Mouse (Mus musculus) intestine, embryonic 14.5 days (tissue): ENCODE measurements around the gene Col28a1. TPM values are rescaled to one million over a fixed set of nuclear protein-coding genes. Genes with fewer than 3 reads are reported as not detected.

Experiments
- ATAC-seq: fragments of 200-750 bp; cut with Nextera tagmentation; replicated peaks from 2 replicates; pipeline ENCODE4 v1.8.0; 2017; ENCODE audit warnings: low read depth, moderate number of reproducible peaks, moderate TSS enrichment, moderate library complexity; ENCODE audit not compliant: low FRiP score, low TSS enrichment
- DNase-seq: peaks from one replicate; pipeline ENCODE4 v3.0.0-alpha.2; 2018; ENCODE audit warnings: low spot score
- H3K27ac ChIP-seq: fragments of 300-500 bp; sonication (generic); 2 replicates; pipeline ENCODE4 v1.5.1; 2014; ENCODE audit warnings: low read depth, mild to moderate bottlenecking, control low read depth
- H3K27me3 ChIP-seq: fragments of 300-500 bp; sonication (generic); replicated peaks from 2 replicates; pipeline ENCODE4 v1.6.1; 2014; ENCODE audit warnings: low read length, control low read depth; ENCODE audit not compliant: control insufficient read depth, insufficient read depth
- H3K36me3 ChIP-seq: fragments of 300-500 bp; sonication (generic); 2 replicates; pipeline ENCODE4 v1.6.1; 2014; ENCODE audit warnings: low read length, control low read depth; ENCODE audit not compliant: control insufficient read depth, insufficient read depth
- H3K4me1 ChIP-seq: fragments of 300-500 bp; sonication (generic); replicated peaks from 2 replicates; pipeline ENCODE4 v1.6.1; 2014; ENCODE audit warnings: low read length, control low read depth, mixed read lengths; ENCODE audit not compliant: control insufficient read depth, insufficient read depth
- H3K4me2 ChIP-seq: fragments of 300-500 bp; sonication (generic); 2 replicates; pipeline ENCODE4 v1.6.1; 2014; ENCODE audit warnings: low read length
- H3K4me3 ChIP-seq: fragments of 300-500 bp; sonication (generic); 2 replicates; pipeline ENCODE4 v1.5.1; 2014; ENCODE audit warnings: low read depth, low read length, control low read depth, mixed read lengths
- H3K9ac ChIP-seq: fragments of 300-500 bp; sonication (generic); 2 replicates; pipeline ENCODE4 v1.6.1; 2014; ENCODE audit warnings: mild to moderate bottlenecking, low read length
- H3K9me3 ChIP-seq: fragments of 300-500 bp; sonication (generic); 2 replicates; pipeline ENCODE4 v1.6.1; 2016; ENCODE audit warnings: low read length, control low read depth; ENCODE audit not compliant: control insufficient read depth
- WGBS: fragments of 180-500 bp; shearing (Covaris S2); extraction: QIAGEN DNeasy Blood & Tissue Kit; methylation state at CpG from one replicate; pipeline ENCODE4 v1.1.7; 2014; 5-methylcytosine and 5-hydroxymethylcytosine counted together
- polyA plus RNA-seq: library from polyadenylated mRNA; unstranded; fragments of >200 nt; fragmentation: Nextera tagmentation; extraction: Ambion mirVana; gene quantifications from 2 replicates; pipeline ENCODE4 v1.2.1, GENCODE M21; 2014

Gene Col28a1
- polyA plus RNA-seq, 1 experiment from 2014 or later, result 1.4 TPM

GRCm38 (mm10) chr6:8178397-8178941 is 13.9 kb downstream of the Col28a1 start:
- no peak overlapping the region for H3K27ac ChIP-seq
- no peak for DNase-seq
- no peak for ATAC-seq

GRCm38 (mm10) chr6:8176116-8176515 is 16.3 kb downstream of the Col28a1 start:
- Histone ChIP-seq H3K36me3 (no peaks in the 10 kb centered on the region), H3K4me2 (no peak overlapping the region), H3K9ac (no peak overlapping the region), H3K4me3 (no peak overlapping the region), H3K27me3 (no peaks in the 10 kb centered on the region), H3K9me3 (no peaks in the 10 kb centered on the region), H3K27ac (no peak overlapping the region), H3K4me1 (no peaks in the 10 kb centered on the region)
- 70% methylated on average over 2 of the region's 2 CpGs for whole genome bisulfite sequencing
- DNase-seq (no peak), ATAC-seq (no peak)

More at GRCm38 (mm10) chr6:8178397-8178941, 13.9 kb downstream of the Col28a1 start:
- Histone ChIP-seq H3K27me3 (no peaks in the 10 kb centered on the region), H3K9ac (no peak overlapping the region), H3K4me2 (peak overlapping the region; percentile 9; the same call in 1 of the 2 replicates), H3K36me3 (no peaks in the 10 kb centered on the region), H3K9me3 (no peaks in the 10 kb centered on the region), H3K4me3 (no peak overlapping the region), H3K4me1 (no peaks in the 10 kb centered on the region)
- WGBS, result 40% methylated on average over 10 of the region's 10 CpGs

GRCm38 (mm10) chr6:8175346-8175745 is 17.1 kb downstream of the Col28a1 start:
- Histone ChIP-seq H3K36me3 (no peaks in the 10 kb centered on the region), H3K4me3 (no peak overlapping the region), H3K9ac (no peak overlapping the region), H3K4me2 (no peak overlapping the region), H3K4me1 (no peaks in the 10 kb centered on the region), H3K27ac (no peak overlapping the region), H3K27me3 (no peaks in the 10 kb centered on the region), H3K9me3 (no peaks in the 10 kb centered on the region)
- no peak for DNase-seq
- WGBS, result 96% methylated on average over 7 of the region's 7 CpGs
- no peak for ATAC-seq

- Histone ChIP-seq H3K4me3 (no peak overlapping the region), H3K4me1 (no peaks in the 10 kb centered on the region), H3K4me2 (no peak overlapping the region), H3K9me3 (no peaks in the 10 kb centered on the region), H3K27ac (no peak overlapping the region), H3K36me3 (no peaks in the 10 kb centered on the region), H3K27me3 (no peaks in the 10 kb centered on the region), H3K9ac (no peak overlapping the region)
- no peak for DNase-seq
- WGBS, result 21% methylated on average over 2 of the region's 2 CpGs
- no peak for ATAC-seq
These were observed 18.4 kb downstream of the Col28a1 start for GRCm38 (mm10) chr6:8174062-8174461.

GRCm38 (mm10) chr6:8172101-8172500 is 20.3 kb downstream of the Col28a1 start:
- no peaks in the 10 kb centered on the region for H3K9me3 ChIP-seq
- no peaks in the 10 kb centered on the region for H3K4me1 ChIP-seq
- DNase-seq (no peak), ATAC-seq (no peak)
- WGBS, result 70% methylated on average over 1 of the region's 1 CpGs
- H3K36me3 ChIP-seq, result no peaks in the 10 kb centered on the region
- H3K27ac ChIP-seq, result no peak overlapping the region
- H3K4me2 ChIP-seq, result no peak overlapping the region
- H3K9ac ChIP-seq, result no peak overlapping the region
- H3K4me3 ChIP-seq, result no peak overlapping the region
- no peaks in the 10 kb centered on the region for H3K27me3 ChIP-seq

- Histone ChIP-seq H3K9ac (no peak overlapping the region), H3K4me2 (no peak overlapping the region), H3K4me1 (no peaks in the 10 kb centered on the region), H3K27me3 (no peaks in the 10 kb centered on the region), H3K9me3 (no peaks in the 10 kb centered on the region), H3K36me3 (no peaks in the 10 kb centered on the region), H3K27ac (no peak overlapping the region), H3K4me3 (no peak overlapping the region)
- DNase-seq (no peak), ATAC-seq (no peak)
- 58% methylated on average over 1 of the region's 1 CpGs for WGBS
These were observed 27.7 kb downstream of the Col28a1 start for GRCm38 (mm10) chr6:8164741-8165140.

- Histone ChIP-seq H3K27ac (no peak overlapping the region), H3K36me3 (no peaks in the 10 kb centered on the region), H3K27me3 (no peaks in the 10 kb centered on the region), H3K9me3 (no peaks in the 10 kb centered on the region), H3K4me1 (no peaks in the 10 kb centered on the region), H3K9ac (no peak overlapping the region), H3K4me3 (no peak overlapping the region), H3K4me2 (no peak overlapping the region)
- WGBS, result 66% methylated on average over 2 of the region's 2 CpGs
- DNase-seq (no peak), ATAC-seq (no peak)
These were observed 32.4 kb downstream of the Col28a1 start for GRCm38 (mm10) chr6:8160001-8160400.

GRCm38 (mm10) chr6:8157121-8157520 is 35.3 kb downstream of the Col28a1 start:
- DNase-seq (no peak), ATAC-seq (no peak)
- Histone ChIP-seq H3K4me2 (no peak overlapping the region), H3K27me3 (no peaks in the 10 kb centered on the region), H3K9me3 (no peaks in the 10 kb centered on the region), H3K9ac (no peak overlapping the region), H3K4me3 (no peak overlapping the region), H3K4me1 (no peaks in the 10 kb centered on the region), H3K36me3 (no peaks in the 10 kb centered on the region), H3K27ac (no peak overlapping the region)

GRCm38 (mm10) chr6:8152551-8153361 is 39.7 kb downstream of the Col28a1 start:
- Histone ChIP-seq H3K4me1 (no peaks in the 10 kb centered on the region), H3K4me3 (no peak overlapping the region), H3K9me3 (no peaks in the 10 kb centered on the region), H3K9ac (no peak overlapping the region), H3K4me2 (no peak overlapping the region), H3K27ac (no peak overlapping the region), H3K27me3 (no peaks in the 10 kb centered on the region), H3K36me3 (no peaks in the 10 kb centered on the region)
- ATAC-seq (no peak), DNase-seq (no peak)
- WGBS, result 57% methylated on average over 10 of the region's 10 CpGs
